Mouse (Mus musculus): Measurements from ENCODE around the gene Gm3029.
"Not testable (repeated sequence)": the region's sequence is repeated elsewhere in the genome, so short reads cannot be mapped to it uniquely, and the experiment has no call there.

The Gm3029 gene

GRCm38 (mm10) chr14:3931456-3931855 is at the start of gene Gm3029:
Gm3029 (plus strand) TSS chr14:3931756.
- not testable (repeated sequence) for DNase-seq (ENCODE audit: low read depth, low spot score)

GRCm38 (mm10) chr14:3883872-3884271 is 47.7 kb upstream of the Gm3029 start, which contains the start of gene Gm2916:
Gm2916 (plus strand) TSS chr14:3884172.
- DNase-seq (ENCODE audit: low read depth, low spot score): not testable (repeated sequence)

GRCm38 (mm10) chr14:3963247-3963646 is 31.7 kb downstream of the Gm3029 start, which contains the start of gene Gm3095:
Gm3095 (plus strand) TSS chr14:3963547.
- DNase-seq (ENCODE audit: low read depth, low spot score): not testable (repeated sequence)
